Mouse (Mus musculus): Measurements from ENCODE around the gene Vamp4.

Gene Vamp4

DNA sequence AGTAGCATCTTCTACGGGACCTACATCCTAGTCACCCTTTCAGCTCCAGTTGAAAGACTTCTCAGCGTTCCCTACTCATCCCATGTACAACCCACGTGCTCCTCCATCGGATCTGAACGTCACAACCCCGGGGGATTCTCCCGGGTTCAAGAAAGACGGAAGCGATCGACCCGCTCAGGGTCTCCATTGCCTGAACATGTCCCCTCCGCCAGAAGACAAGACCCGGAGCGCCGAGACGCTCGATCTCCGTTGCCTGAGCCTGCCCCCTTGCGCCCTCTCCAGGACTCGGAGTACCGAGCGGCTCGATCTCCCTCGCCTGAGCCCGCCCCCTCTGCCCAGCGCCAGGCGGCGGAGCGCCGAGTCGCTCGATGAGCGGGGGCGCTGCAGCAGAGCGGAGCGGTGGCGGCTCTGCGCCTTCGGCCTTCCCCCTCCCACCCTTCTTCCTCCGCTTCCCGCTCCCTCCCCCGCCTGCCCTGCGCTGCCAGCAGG lies at the start of gene Vamp4:
TSS of gene Vamp4 (plus strand) at position 256 of the 489 bp plus-strand sequence.
- peak; percentile 91 for DNase-seq

DNA sequence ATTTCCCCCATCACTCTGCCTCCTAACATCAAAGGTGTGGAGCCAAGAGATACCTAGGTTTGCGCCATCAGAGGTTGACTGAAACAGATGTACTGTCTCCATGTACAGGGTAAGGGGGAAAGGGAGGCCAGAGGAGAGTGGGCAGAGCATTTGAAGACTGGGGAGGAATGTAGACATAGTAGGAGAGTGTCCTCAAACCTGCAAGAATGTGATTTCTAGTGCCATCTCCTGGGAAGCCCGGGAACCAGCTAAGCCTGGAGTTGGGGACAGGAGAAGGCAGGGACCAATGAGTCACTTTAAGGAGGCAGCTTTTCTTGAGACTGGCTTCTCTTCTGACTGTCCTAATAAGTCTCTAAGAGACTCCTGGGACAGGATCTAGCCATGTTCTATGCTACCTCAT lies 40.7 kb upstream of the Vamp4 start:
- DNase-seq = no peak

GRCm38 (mm10) chr1:162530666-162531065 lies 39.6 kb upstream of the Vamp4 start:
- no peak for DNase-seq

DNA sequence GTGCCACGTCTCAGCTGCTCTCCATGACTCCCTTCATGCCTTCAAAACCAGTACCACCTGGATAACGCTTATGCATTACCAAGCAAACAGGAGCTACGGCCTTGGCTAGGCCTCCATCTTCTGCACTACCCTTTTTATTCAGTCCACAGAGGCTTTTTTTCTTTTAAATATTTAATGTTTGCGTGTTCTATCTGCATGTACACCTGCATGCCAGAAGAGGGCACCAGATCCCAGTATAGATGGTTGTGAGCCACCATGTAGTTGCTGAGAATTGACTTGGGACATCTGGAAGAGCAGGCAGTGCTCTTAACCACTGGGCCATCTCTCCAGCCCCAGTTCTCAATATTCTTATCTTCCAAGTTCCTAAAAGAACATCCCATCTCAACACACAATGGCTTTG lies 38.7 kb upstream of the Vamp4 start:
- DNase-seq = no peak

DNA sequence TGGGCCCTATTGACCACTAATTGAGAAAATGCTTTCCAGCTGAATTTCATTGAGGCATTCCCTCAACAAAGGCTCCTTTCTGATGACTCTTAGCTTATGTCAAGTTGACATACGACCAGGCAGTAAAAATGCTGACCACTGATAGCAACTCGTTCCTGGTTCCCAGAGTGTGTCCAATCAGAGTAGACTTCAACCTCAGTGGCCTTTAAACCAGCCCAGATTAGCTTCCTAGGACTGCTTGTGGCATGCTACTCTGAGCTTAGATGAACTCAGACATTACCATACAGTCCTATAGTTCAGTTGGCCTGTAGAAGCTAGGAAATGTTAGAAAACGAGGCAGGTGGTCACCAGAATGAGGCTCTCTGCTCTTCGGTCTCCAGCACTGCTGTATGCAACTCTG lies 38.0 kb upstream of the Vamp4 start:
- DNase-seq = no peak

DNA sequence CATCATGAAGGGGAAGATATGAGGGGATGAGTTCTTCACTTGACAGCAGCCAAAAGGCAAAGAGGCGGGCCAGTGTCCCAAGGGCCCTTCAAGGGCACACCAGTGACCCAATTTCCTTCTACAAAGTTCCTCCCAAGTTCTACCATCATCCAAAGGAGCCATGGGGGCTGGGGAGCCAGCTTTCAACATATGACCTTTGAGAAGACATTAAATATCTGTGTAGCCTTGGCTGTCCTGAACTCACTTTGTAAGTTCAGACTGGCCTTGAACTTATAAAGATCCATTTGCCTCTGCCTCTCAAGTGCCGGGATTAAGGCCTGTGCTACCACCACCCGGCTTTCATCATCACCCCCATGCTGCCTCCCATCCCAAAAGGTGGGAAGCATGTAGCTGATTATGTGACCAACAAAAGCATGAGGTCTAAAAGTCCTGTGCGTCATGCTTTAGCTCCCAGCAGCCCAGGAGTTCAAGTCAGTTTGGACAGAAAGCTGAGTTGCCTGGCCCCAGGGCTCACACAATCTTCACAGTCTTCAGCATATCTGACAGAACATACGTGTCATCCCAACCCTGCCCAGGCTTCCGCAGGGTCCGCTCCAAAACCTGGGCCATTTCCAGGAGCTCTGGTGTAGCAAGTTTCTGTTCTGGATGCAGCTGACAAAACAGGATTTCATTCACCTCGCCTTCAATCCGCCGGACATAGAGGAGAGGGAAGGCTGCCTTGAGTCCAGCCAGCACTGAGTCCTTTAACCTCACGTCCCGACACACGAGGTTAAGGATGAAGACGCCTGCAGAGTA lies 36.4 kb upstream of the Vamp4 start:
- DNase-seq = no peak

DNA sequence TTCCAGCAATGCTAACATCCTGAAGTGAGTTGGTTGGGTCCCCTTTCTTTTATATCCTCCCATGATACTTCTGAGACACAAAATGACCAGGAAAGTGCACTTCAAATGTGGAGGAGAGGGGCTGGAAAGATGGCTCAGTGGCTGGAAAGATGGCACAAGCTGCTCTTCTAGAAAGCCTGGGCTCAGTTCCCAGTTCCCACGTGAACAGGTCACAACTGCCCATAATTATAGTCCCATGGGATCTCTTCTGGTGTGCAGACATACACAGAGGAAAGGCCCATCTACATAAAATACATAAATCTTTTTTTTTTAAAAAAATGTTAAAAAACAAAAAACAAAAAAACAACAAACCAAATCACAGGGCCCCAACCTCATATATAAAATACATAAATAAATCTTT lies 27.1 kb upstream of the Vamp4 start:
- no peak for DNase-seq

GRCm38 (mm10) chr1:162547607-162548006 lies 22.7 kb upstream of the Vamp4 start:
- no peak for DNase-seq

DNA sequence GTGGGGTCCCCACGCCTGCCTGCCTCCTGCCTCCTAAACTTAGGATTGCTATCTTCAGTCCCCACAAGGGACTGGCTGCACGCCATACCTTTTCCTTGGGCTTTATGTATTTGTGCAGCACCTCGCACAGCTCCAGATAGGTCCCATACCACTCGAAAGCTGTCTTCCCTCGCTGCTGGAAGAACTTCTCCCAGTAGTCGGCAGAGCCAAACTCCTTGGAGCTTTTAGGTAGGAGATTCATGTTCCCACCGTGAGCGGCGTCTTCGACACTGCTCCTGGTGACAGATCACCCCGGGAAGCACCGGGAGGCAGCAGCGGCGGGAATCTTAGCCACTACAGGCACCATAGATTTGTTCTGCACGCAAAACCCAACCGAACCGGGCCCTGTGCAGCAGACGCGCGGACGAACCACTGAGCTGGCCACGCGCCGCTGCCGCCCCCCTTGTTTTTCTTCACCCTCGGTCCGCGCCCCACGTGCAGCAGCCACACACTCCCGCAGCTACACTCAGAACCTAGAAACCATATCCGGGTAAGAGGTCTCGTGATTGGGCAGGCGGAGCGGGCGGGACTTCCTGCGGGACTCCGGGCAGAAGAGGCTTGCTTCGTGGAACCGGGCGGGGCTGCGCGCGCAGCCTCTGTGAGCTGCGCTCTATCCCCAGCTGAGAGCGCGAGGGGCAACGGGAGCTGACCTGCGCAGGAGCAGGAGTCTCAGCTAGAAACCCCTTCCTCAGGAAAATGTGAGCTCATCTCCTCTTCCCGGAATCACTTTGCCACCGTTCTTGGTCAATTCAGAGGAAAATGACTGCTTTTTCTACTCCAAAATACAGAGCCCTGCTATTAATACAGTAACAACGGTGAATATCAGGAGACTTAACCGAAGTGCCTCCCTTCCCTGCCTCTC lies 22.0 kb upstream of the Vamp4 start, which contains the start of gene Mettl13:
TSS of gene Mettl13 (minus strand) at position 536 of the 901 bp plus-strand sequence.
- peak; percentile 87 for DNase-seq

DNA sequence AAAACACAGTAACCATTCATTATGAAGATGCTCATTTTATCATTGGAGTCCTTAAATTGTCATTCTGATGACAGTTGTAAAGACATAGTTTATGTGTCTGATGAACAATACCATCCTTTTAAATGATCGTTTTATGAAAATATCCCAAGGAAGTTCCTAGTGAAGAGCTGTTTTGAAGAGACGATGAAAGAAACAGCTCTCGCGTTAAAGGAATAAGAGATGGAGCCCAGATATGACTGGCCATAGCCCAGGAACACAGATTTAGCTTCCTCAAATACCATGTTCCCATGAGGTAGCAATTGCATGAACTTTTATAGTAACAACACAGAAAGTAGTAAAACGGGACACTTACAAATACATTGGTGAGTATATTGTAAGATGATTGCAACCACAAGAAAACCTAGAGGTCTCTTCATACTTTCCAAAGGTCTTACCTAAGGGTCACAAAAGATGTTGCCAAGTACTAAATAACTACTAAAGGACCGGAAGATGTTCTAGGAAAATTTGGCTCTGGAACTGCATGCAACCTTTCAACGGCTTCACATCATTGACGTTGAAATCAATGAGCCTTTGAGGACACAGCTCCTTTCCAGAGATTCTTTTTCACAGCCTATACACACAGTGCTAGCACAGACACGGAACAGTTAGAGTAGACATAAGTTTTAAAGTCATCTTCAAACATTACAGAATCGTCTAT lies 21.2 kb upstream of the Vamp4 start:
- no peak for DNase-seq

DNA sequence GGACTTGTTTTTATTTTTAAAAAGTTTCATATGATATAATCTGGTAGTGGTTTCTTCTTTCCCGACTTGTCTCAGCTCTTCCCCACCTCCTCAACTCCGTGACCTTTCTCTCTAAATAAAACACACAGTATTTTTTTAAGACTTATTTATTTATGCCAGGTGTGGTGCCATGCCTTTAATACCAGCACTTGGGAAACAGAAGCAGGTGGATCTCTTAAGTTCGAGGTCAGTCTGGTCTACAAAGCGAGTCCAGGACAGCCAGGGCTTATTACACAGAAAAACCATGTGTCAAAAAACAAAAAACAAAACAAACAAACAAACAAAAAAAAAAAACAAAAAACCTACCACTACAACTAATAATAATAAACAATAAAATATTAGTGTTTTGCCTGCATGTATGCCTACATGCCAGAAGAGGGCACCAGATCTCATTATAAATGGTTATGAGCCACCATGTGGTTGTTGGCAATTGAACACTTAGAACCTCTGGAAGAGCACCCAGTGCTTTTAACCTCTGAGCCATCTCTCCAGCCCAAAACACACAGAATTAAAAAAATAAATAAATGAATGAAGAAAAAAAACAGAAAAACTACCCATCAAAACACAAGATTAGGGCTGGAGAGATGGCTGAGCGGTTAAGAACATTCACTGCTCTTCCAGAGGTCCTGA lies 20.6 kb upstream of the Vamp4 start:
- peak; percentile 55 for DNase-seq

- DNase-seq = no peak
Observed at GRCm38 (mm10) chr1:162552956-162553355, 17.4 kb upstream of the Vamp4 start.

DNA sequence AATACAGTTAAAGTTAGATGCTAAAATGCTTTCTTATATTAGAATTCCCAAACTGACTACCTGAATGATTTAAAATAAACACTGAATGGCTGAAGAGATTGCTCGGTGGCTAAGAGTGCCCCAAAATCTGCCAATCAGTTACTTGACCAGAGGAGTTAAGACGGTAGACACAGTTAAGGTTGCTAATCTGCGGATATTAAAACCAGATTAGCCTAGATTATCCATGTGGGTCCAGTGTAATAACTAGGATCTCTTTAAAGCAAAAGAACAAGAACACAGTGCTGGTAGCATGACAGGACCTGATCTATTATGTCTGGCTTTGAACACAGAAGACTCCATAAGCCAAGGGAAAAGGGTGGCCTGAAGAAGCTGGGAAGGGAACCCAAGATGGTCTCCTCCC lies 16.1 kb upstream of the Vamp4 start:
- DNase-seq = no peak

DNA sequence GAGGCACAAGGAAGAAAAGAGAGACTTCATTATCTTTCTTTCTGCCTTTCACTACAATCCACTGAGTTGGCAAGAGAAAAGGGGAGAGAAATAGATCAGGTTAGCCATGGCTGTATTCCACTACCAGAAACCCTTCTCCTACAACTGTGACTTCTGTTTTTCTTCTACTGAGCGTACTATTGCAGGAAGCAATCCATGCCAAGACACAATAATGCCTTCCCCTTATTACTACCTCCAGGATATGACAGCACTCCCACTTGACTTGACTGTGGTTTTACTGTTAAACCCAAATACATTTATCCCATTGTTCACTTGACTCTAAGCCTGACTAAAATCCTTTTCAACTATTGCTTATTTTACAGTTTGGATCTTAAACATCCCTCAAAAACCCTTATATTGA lies 7.1 kb upstream of the Vamp4 start:
- DNase-seq = no peak

GRCm38 (mm10) chr1:162564992-162565391 lies 5.3 kb upstream of the Vamp4 start:
- no peak for DNase-seq

DNA sequence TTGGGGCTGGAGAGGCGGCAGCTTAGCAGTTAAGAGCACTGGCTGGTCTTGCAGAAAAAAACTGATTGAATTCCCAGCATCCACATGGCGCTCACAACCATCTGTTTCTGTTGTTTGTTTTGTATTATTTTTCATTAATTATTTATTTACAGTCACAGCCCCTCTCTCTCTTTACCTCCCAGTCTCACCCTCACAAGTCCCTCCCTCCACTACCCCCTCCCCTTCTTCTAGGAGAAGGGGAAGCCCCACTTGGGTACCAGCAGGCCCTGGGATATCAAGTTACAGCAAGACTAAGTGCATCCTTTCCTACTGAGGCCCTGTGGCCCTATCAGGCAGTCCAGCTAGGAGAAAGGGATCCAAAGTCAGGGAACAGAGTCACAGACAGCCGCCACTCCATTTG lies 3.0 kb upstream of the Vamp4 start:
- DNase-seq = no peak

DNA sequence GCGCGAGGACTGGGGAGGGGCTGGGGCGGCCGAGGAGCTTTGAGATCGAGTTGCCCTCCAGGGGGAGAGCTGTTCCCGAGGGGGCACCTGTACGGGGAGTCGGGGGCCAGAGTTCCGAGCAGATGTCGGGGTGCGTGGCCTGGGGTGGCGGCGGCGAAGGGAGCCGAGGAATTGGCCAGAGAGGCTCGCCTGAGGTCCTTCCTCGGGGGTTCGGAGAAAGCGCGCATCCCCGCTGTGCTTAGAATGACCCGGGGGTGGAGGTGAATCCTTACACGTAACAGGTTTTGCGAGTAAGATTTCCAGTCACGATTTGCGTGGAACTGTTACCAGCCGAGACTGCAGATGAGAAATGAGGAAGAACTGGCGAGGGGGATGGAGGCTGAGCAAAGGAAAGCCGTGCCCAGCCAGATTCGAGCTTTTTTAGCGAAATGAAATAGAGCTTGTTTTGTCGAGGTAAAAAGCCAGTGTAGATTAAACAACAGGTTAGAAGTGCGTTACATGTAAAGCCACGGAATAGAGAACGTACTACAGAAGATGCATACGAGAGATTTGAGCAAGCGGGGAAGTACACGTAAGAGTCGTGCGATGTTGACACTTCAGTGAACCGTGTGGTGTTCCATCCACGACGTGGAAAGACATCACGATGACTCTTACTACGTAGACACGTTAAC lies 751 bp downstream of the Vamp4 start:
- DNase-seq = no peak

- DNase-seq = no peak
Observed at GRCm38 (mm10) chr1:162575098-162575497, 4.8 kb downstream of the Vamp4 start.

- no peak for DNase-seq
Observed at GRCm38 (mm10) chr1:162582884-162583283, 12.6 kb downstream of the Vamp4 start.

GRCm38 (mm10) chr1:162586282-162586681 lies 16.0 kb downstream of the Vamp4 start:
- no peak for DNase-seq

DNA sequence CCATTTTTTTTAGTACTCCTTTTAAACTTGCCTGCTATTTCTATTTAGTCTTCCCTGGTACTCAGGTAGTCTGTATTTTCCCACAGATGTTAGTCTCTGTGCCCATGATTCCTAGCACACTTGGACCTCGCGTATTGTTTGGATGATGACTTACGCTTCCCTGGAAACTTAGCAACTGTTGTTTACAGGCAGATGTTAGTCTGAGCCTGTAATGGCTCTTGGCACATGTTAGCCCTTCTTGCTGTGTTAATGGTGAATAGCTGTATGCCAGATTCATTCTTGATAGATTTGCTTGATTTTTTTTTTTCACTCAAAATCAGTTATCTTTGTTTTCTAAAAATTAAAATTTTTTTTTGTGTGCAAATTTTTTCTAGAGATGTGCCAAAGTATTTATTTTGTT lies 18.3 kb downstream of the Vamp4 start:
- DNase-seq = no peak

- DNase-seq = no peak
Observed at GRCm38 (mm10) chr1:162589443-162589842, 19.1 kb downstream of the Vamp4 start.

Measured in cerebellum, adult 9-10 months (tissue).